ENCODE assay signal across 8 mouse cellular contexts in genomic region chr11:45851516-45852123, GRCm38 (mm10). TPM values are rescaled to one million over a fixed set of nuclear protein-coding genes. Genes with fewer than 3 reads are reported as not detected.
A peak's percentile ranks its signal among the peaks of the same experiment; 100 is the strongest.
DNase-seq lines count a peak whose midpoint lies in the region; ATAC-seq and TF ChIP-seq lines count a peak whose summit lies in the region.

Gene Clint1, plus strand, starts transcription at chr11:45852051.

- WGBS in heart, embryonic 13.5 days: under 1% methylated on average over 56 of the region's 57 CpGs
- WGBS in liver, embryonic 12.5 days (ENCODE audit: insufficient replicate concordance): under 1% methylated on average over 57 of the region's 57 CpGs
- under 1% methylated on average over 55 of the region's 57 CpGs for WGBS in stomach, embryonic 15.5 days

- H3K9me3 ChIP-seq in erythroblast, embryonic 14.5 days (ENCODE audit: control insufficient read depth, low read length): no peaks in the 10 kb centered on the region
- no peaks in the 10 kb centered on the region for H3K9me3 ChIP-seq in heart, embryonic 13.5 days
- no peaks in the 10 kb centered on the region for H3K9me3 ChIP-seq in liver, embryonic 12.5 days (replicated peaks)
- H3K9me3 ChIP-seq in stomach, embryonic 15.5 days: no peaks in the 10 kb centered on the region

- H3K79me3 ChIP-seq in C2C12 (ENCODE audit: low read depth): peaks cover 44% of the 10 kb centered on the region

- no peaks in the 10 kb centered on the region for H3K27me3 ChIP-seq in C2C12 (ENCODE audit: control insufficient read depth, insufficient read depth, insufficient read length)
- H3K27me3 ChIP-seq in erythroblast, embryonic 14.5 days (ENCODE audit: control insufficient read depth): no peaks in the 10 kb centered on the region
- no peaks in the 10 kb centered on the region for H3K27me3 ChIP-seq in heart, embryonic 13.5 days (replicated peaks)
- no peaks in the 10 kb centered on the region for H3K27me3 ChIP-seq in liver, embryonic 12.5 days (replicated peaks)
- no peaks in the 10 kb centered on the region for H3K27me3 ChIP-seq in stomach, embryonic 15.5 days (replicated peaks)

- peak; percentile 83 for TF ChIP-seq POLR2A in brain, embryonic 14.5 days (IDR thresholded peaks at IDR 0.05; ENCODE audit: borderline replicate concordance, extremely low read depth, insufficient read depth, insufficient read length, poor library complexity, severe bottlenecking)

- H3K4me3 ChIP-seq in C2C12 (ENCODE audit: insufficient read depth, poor library complexity, severe bottlenecking): peak within 1 kb of the TSS; percentile 85
- peak within 1 kb of the TSS; percentile 73 for H3K4me3 ChIP-seq in erythroblast, embryonic 14.5 days (replicated peaks)
- H3K4me3 ChIP-seq in heart, embryonic 13.5 days: peak within 1 kb of the TSS; percentile 98
- H3K4me3 ChIP-seq in liver, embryonic 12.5 days: peak within 1 kb of the TSS; percentile 97
- H3K4me3 ChIP-seq in stomach, embryonic 15.5 days (replicated peaks): peak within 1 kb of the TSS; percentile 99

- peak; percentile 91 for ATAC-seq in heart, embryonic 13.5 days (ENCODE audit: extremely low read depth, insufficient number of reproducible peaks, low FRiP score, low TSS enrichment)
- peak; percentile 84 for ATAC-seq in liver, embryonic 12.5 days
- peak; percentile 89 for ATAC-seq in stomach, embryonic 15.5 days (ENCODE audit: insufficient read depth, low FRiP score, low read depth)

- DNase-seq in brain, embryonic 14.5 days (ENCODE audit: low read depth): peak; percentile 89
- peak; percentile 92 for DNase-seq in kidney, postnatal 10 days
- DNase-seq in natural killer cell, adult 2 months (ENCODE audit: low spot score in 2 of 2): peak; percentile 70 to 85

- peak within 1 kb of the TSS; percentile 90 for H3K27ac ChIP-seq in heart, embryonic 13.5 days (replicated peaks)
- peak within 1 kb of the TSS; percentile 94 for H3K27ac ChIP-seq in liver, embryonic 12.5 days
- peak within 1 kb of the TSS; percentile 84 for H3K27ac ChIP-seq in stomach, embryonic 15.5 days

- TF ChIP-seq CTCF in C2C12 (IDR thresholded peaks at IDR 0.05; ENCODE audit: control insufficient read depth, insufficient read depth, insufficient read length): no peak
- TF ChIP-seq CTCF in brain, embryonic 14.5 days (IDR thresholded peaks at IDR 0.05; ENCODE audit: borderline replicate concordance, extremely low read depth, insufficient read depth, insufficient read length): no peak

- H3K9ac ChIP-seq in heart, embryonic 13.5 days: peak within 1 kb of the TSS; percentile 99
- H3K9ac ChIP-seq in liver, embryonic 12.5 days: peak within 1 kb of the TSS; percentile 99
- H3K9ac ChIP-seq in stomach, embryonic 15.5 days: peak within 1 kb of the TSS; percentile 89

- peak within 1 kb of the TSS; percentile 96 for H3ac ChIP-seq in C2C12 (ENCODE audit: control insufficient read depth, insufficient read length, low read depth)

- peak within 1 kb of the TSS; percentile 83 for H3K4me2 ChIP-seq in heart, embryonic 13.5 days
- H3K4me2 ChIP-seq in liver, embryonic 12.5 days: peak within 1 kb of the TSS; percentile 75
- peak within 1 kb of the TSS; percentile 73 for H3K4me2 ChIP-seq in stomach, embryonic 15.5 days

- peaks cover 22% of the 10 kb centered on the region for H3K36me3 ChIP-seq in C2C12 (ENCODE audit: control insufficient read depth, insufficient read depth)
- peaks cover 36% of the 10 kb centered on the region for H3K36me3 ChIP-seq in erythroblast, embryonic 14.5 days (ENCODE audit: control insufficient read depth)
- peaks cover 12% of the 10 kb centered on the region for H3K36me3 ChIP-seq in heart, embryonic 13.5 days
- peaks cover 28% of the 10 kb centered on the region for H3K36me3 ChIP-seq in liver, embryonic 12.5 days
- no peaks in the 10 kb centered on the region for H3K36me3 ChIP-seq in stomach, embryonic 15.5 days

- H3K4me1 ChIP-seq in erythroblast, embryonic 14.5 days (ENCODE audit: control insufficient read depth): peaks cover 58% of the 10 kb centered on the region
- peaks cover 47% of the 10 kb centered on the region for H3K4me1 ChIP-seq in heart, embryonic 13.5 days
- peaks cover 54% of the 10 kb centered on the region for H3K4me1 ChIP-seq in liver, embryonic 12.5 days
- H3K4me1 ChIP-seq in stomach, embryonic 15.5 days: peaks cover 32% of the 10 kb centered on the region

- peaks cover 49% of the 10 kb centered on the region for H3K79me2 ChIP-seq in C2C12 (ENCODE audit: control insufficient read depth, insufficient read depth)

TF ChIP-seq in C2C12, 6 proteins besides CTCF, POLR2A, EP300 and RAD21:
- TF ChIP-seq MAX (IDR thresholded peaks at IDR 0.05): peak; percentile 61
- TF ChIP-seq CEBPB (IDR thresholded peaks at IDR 0.05; ENCODE audit: low read depth): no peak
- TF ChIP-seq MYOG (IDR thresholded peaks at IDR 0.05; ENCODE audit: control insufficient read depth, extremely low read depth, insufficient read length): no peak
- TF ChIP-seq MYOD1 (IDR thresholded peaks at IDR 0.05; ENCODE audit: control insufficient read depth, insufficient read length, low read depth): no peak
- no peak for TF ChIP-seq USF1 (IDR thresholded peaks at IDR 0.05; ENCODE audit: low read depth)
- no peak for TF ChIP-seq FOSL1 (IDR thresholded peaks at IDR 0.05; ENCODE audit: insufficient read depth, low read length, poor library complexity, severe bottlenecking)

RNA-seq across cellular contexts. Expression of gene Clint1, which starts in this region (rescaled TPM):
- polyA plus RNA-seq in C2C12 (2012; fragmentation: generic; extraction: Trizol): 31.9 TPM
- polyA plus RNA-seq in brain, embryonic 14.5 days (2012; rRNA removed): 53.5 and 59.4 TPM in 2 replicates
- 1.7 and 2.0 TPM in 2 replicates for polyA plus RNA-seq in erythroblast, embryonic 14.5 days (2012)
- polyA plus RNA-seq in heart, embryonic 13.5 days (2015; fragmentation: Nextera tagmentation; extraction: Ambion mirVana): 50.6 and 52.6 TPM in 2 replicates
- 109 and 111 TPM in 2 replicates for polyA plus RNA-seq in liver, embryonic 12.5 days (2016; fragmentation: Nextera tagmentation; extraction: Ambion mirVana)
- 82.8 and 86.4 TPM in 2 replicates for polyA plus RNA-seq in stomach, embryonic 15.5 days (2015; fragmentation: Nextera tagmentation; extraction: Ambion mirVana)

Comparison
In these comparisons a context has a peak if more than half of its experiments do, and no peak if none do; other contexts are left out.
1. Peak in every context shown above with its lines: DNase-seq, ATAC-seq, H3K4me3 ChIP-seq and H3K27ac ChIP-seq.
2. RNA of gene Clint1 (polyA plus RNA-seq): 109 to 111 TPM in liver, embryonic 12.5 days, 82.8 to 86.4 TPM in stomach, embryonic 15.5 days, 53.5 to 59.4 TPM in brain, embryonic 14.5 days, 50.6 to 52.6 TPM in heart, embryonic 13.5 days and 31.9 TPM in C2C12 (single experiment); 1.7 to 2.0 TPM in erythroblast, embryonic 14.5 days; every median in the first group is over 10 times any median in the second.